Mouse (Mus musculus) spleen, adult 2 months (tissue): ENCODE measurements around the gene Pphln1. TPM values are rescaled to one million over a fixed set of nuclear protein-coding genes. Genes with fewer than 3 reads are reported as not detected.

ENCODE experiments used
- DNase-seq, 2 experiments: peaks; one replicate each; pipeline versions ENCODE4 v3.0.0 to v3.0.0-alpha.2; 2012 to 2021; ENCODE audit warnings: low spot score in 2 of 2, low read depth in 1 of 2
- H3K27ac ChIP-seq: fragments of 200-500 bp; 2 replicates; pipeline ENCODE4 v1.5.1; 2012; ENCODE audit warnings: low read length, inconsistent platforms; ENCODE audit not compliant: insufficient read depth
- H3K27me3 ChIP-seq: fragments of 200-500 bp; 2 replicates; pipeline ENCODE4 v1.6.1; 2012; ENCODE audit warnings: mild to moderate bottlenecking, moderate library complexity, low read length, inconsistent platforms; ENCODE audit not compliant: control insufficient read depth, insufficient read depth
- H3K36me3 ChIP-seq: fragments of 200-500 bp; 2 replicates; pipeline ENCODE4 v1.6.1; 2012; ENCODE audit warnings: mild to moderate bottlenecking, low read length, inconsistent platforms; ENCODE audit not compliant: control insufficient read depth, insufficient read depth
- H3K4me1 ChIP-seq: fragments of 200-500 bp; 2 replicates; pipeline ENCODE4 v1.6.1; 2011; ENCODE audit warnings: inconsistent platforms; ENCODE audit not compliant: control insufficient read depth, insufficient read depth, insufficient read length
- H3K4me3 ChIP-seq: fragments of 200-500 bp; 2 replicates; pipeline ENCODE4 v1.5.1; 2011; ENCODE audit warnings: mild to moderate bottlenecking, inconsistent platforms; ENCODE audit not compliant: insufficient read depth, insufficient read length; ENCODE audit errors: extremely low read depth
- CTCF ChIP-seq: fragments of 200-500 bp; IDR thresholded peaks from 2 replicates; pipeline ENCODE4 v1.5.1; 2011; ENCODE audit warnings: mild to moderate bottlenecking, inconsistent platforms; ENCODE audit not compliant: insufficient read depth, insufficient read length, insufficient replicate concordance; ENCODE audit errors: extremely low read depth
- POLR2A ChIP-seq: fragments of 200-500 bp; IDR thresholded peaks from 2 replicates; pipeline ENCODE4 v1.6.1; 2011; ENCODE audit warnings: low read depth, low read length, inconsistent platforms
- WGBS: fragments of 180-500 bp; shearing (Covaris S2); methylation state at CpG from one replicate; pipeline ENCODE4 v1.1.7; 2018; 5-methylcytosine and 5-hydroxymethylcytosine counted together
- polyA plus RNA-seq: library from polyadenylated mRNA; depleted of rRNA; stranded (reverse); fragments of >200 nt; gene quantifications from 2 replicates; pipeline ENCODE4 v1.2.3, GENCODE M21; 2012; rRNA removed

Pphln1 gene
- polyA plus RNA-seq, 1 experiment, result 5.4 TPM

GRCm38 (mm10) chr15:93536191-93536590 is 138.0 kb downstream of the Pphln1 start:
- no peak overlapping the region for H3K4me3 ChIP-seq
- no peak for TF ChIP-seq POLR2A
- no peak for TF ChIP-seq CTCF
- no peaks in the 10 kb centered on the region for H3K27me3 ChIP-seq
- no peak overlapping the region for H3K27ac ChIP-seq
- H3K36me3 ChIP-seq, result no peaks in the 10 kb centered on the region
- WGBS, result 90% methylated on average over 4 of the region's 4 CpGs
- no peaks in the 10 kb centered on the region for H3K4me1 ChIP-seq
- no peak for DNase-seq

- no peaks in the 10 kb centered on the region for H3K27me3 ChIP-seq
- no peak overlapping the region for H3K27ac ChIP-seq
- H3K36me3 ChIP-seq, result no peaks in the 10 kb centered on the region
- WGBS, result 85% methylated on average over 7 of the region's 7 CpGs
- no peak for TF ChIP-seq CTCF
- TF ChIP-seq POLR2A, result no peak
- H3K4me1 ChIP-seq, result no peaks in the 10 kb centered on the region
- DNase-seq, result no peak
- H3K4me3 ChIP-seq, result no peak overlapping the region
Observed at GRCm38 (mm10) chr15:93537745-93538144, 139.6 kb downstream of the Pphln1 start.

- no peak for DNase-seq
Observed at GRCm38 (mm10) chr15:93538551-93539205, 140.5 kb downstream of the Pphln1 start.

GRCm38 (mm10) chr15:93539415-93539814 is 141.3 kb downstream of the Pphln1 start:
- no peak overlapping the region for H3K4me3 ChIP-seq
- WGBS, result 87% methylated on average over 3 of the region's 3 CpGs
- H3K4me1 ChIP-seq, result no peaks in the 10 kb centered on the region
- no peak overlapping the region for H3K27ac ChIP-seq
- no peaks in the 10 kb centered on the region for H3K36me3 ChIP-seq
- DNase-seq, result no peak
- no peaks in the 10 kb centered on the region for H3K27me3 ChIP-seq
- TF ChIP-seq CTCF, result no peak
- TF ChIP-seq POLR2A, result no peak

More at GRCm38 (mm10) chr15:93538551-93539205, 140.5 kb downstream of the Pphln1 start:
- no peaks in the 10 kb centered on the region for H3K36me3 ChIP-seq
- no peaks in the 10 kb centered on the region for H3K4me1 ChIP-seq
- no peak overlapping the region; the same call in 1 of the 2 replicates for H3K27ac ChIP-seq
- H3K27me3 ChIP-seq, result no peaks in the 10 kb centered on the region
- TF ChIP-seq CTCF (no peak), POLR2A (no peak)
- WGBS, result 89% methylated on average over 21 of the region's 21 CpGs
- H3K4me3 ChIP-seq, result no peak overlapping the region

Other genes with a start within 250 kb of the Pphln1 start
- gene Gxylt1, start 123.2 kb upstream of the Pphln1 start, polyA plus RNA-seq, result 2.7 TPM in 2 replicates
- gene Yaf2, start 61.4 kb upstream of the Pphln1 start, polyA plus RNA-seq, result 12.9 and 19.1 TPM in 2 replicates
- 9.8 and 11.9 TPM in 2 replicates for gene Zcrb1, start within 50 bp of the Pphln1 start, polyA plus RNA-seq
- 3.8 and 4.6 TPM in 2 replicates for gene Prickle1, start 197.5 kb downstream of the Pphln1 start, polyA plus RNA-seq